Mouse (Mus musculus) kidney, postnatal 10 days (tissue): ENCODE data around the gene Utp11.
A peak's percentile ranks its signal among the peaks of the same experiment; 100 is the strongest.

Experiments
- DNase-seq: peaks from one replicate; pipeline ENCODE4 v3.0.0; 2021; ENCODE audit warnings: mixed read lengths

The Utp11 gene

GRCm38 (mm10) chr4:124703881-124704796 lies 10.7 kb upstream of the Utp11 start:
- DNase-seq: peak; percentile 44

- peak; percentile 43 for DNase-seq
These were observed 10.0 kb upstream of the Utp11 start for GRCm38 (mm10) chr4:124703406-124703805.

DNA sequence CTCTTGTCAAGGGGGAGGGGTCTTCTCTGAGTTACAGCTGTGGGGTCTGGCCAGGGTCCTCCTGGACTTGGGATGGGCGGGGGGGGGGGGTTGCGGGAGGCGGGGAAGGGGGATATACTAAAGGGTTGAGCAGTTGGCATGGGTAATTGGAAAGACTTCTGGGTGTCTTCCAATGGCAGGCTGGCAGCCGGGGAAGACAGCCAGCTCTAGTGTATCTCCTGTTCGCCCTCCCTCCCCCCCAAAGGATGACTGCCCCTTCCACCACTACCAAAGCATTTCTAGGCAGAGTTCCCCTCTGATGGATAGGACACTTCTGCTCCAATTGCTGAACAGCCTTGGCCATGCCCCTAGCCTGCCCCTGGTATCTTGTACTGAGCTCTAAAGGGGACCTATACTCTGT lies 8.5 kb upstream of the Utp11 start:
- DNase-seq: no peak

DNA sequence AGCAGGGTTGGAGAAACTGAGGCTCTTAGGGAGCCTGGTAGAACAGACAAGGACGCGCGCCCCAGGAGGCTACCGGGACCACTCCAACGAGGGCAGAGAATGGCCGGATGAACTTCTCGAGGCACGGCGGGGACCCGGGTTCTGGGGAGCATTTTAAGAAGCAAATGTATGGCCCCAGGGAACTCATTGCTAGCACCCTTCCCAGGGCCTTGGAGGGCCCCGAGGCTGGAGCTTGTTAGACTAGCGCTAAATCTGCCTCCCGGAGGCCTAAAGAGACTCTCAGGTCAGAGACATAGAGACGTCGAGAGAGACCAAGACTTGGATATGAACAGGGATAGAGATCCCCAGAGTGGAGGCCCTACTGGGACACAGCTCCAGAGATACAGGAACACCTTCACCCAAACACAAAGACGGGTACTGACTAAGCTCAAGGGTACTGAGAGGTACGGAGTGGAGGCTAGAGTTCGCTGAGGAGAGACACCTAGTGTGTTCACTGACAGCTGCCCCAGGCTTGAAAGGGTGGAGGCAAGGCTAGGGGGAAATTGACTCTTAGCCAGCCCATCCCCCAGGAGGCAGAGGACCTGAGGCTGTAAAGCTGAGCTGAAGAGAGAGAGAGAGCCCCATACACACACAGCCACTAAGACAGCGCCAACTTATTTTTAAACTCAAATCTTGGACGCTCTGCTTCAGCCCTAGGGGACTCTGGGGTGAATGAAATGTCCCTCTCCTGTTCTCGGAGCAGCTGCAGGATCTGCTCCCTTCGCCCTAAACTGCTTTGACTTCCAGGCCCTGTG lies 7.8 kb upstream of the Utp11 start:
- peak; percentile 48 for DNase-seq

GRCm38 (mm10) chr4:124700248-124700971 lies 7.0 kb upstream of the Utp11 start, which contains the start of gene Fhl3:
Gene Fhl3 (plus strand): TSS chr4:124700701.
- peak; percentile 90 for DNase-seq

GRCm38 (mm10) chr4:124699791-124700190 lies 6.4 kb upstream of the Utp11 start:
- peak; percentile 11 for DNase-seq

DNA sequence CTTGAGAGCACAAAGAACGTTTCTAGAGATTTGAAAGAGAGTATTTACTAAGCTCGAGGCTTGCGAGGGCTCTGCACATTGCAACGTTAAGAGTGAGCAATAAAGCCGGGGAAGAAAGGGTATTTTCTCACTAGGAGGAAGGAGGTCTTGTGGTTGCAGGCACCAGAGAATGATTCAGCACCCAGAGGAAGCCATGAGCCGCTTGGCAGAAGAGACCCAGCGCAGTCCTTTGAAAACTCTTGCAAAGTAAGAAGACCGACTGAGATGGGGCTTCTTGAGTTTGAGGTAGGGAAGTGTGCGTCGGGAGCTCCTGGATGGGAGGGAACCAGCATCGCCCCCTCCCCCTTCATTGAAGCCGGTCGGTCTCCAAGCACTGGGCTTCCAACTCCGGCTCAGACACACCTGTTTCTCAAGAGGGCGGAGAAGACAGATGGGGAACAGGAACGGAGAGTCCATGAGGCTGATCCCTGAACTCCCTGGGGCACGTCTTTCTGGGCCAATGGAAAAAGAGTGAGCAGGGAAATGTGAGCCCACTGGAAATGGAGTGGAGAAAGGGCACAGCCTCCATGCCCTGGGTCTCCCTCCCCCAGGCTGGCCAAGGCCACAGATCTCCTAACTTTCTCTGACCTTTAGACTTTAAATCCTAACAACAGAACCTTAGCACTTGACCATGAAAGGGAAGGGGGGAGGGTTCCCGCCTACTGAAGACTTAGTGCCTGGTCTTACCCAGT lies 2.6 kb upstream of the Utp11 start:
- DNase-seq: peak; percentile 16

GRCm38 (mm10) chr4:124694572-124694971 lies 1.2 kb upstream of the Utp11 start:
- DNase-seq: no peak

GRCm38 (mm10) chr4:124692416-124692861 lies 961 bp downstream of the Utp11 start:
- no peak for DNase-seq

DNA sequence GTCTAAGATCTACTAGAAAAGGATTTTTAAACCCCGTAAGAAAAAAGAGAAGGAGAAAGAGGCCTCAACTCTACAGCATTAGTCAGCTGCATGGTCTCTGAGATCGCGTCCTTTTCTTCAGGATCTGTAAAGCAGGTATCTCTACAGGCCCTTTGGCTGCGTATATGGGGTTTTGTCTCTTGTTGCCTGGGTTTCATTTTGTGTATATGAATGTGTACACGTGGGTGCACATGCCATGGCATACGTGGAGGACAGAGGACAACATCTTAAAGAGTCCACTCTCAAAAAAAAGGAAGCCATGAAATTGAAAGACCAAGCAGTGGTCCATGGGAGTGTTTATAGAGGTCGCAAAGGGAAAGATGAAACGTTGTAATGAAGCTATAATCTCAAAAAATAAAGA lies 1.9 kb downstream of the Utp11 start:
- DNase-seq: no peak

DNA sequence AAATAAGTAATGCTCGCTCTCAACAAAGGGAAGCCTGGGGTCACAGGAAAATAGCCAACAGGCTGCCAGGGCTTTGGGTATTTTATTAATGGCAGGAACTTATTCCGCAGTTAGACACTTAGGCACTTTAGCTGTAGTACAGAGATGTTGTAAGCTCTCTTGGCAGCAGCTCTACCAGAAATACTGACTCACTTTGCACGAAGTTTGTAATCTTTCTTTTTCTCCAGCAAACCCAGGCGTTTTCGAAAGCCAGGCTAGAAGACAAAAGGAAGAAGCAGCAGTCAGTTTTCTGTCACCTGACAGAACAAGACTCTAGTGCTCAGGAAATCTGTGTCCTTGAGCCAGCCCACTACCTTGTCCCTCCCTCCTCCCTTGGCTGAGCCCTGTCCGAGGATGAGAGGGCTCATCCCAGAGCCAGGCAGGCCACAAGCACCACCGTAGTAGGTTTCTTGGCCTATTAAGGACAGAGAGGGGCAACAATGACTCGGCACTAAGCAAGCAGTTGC lies 7.5 kb downstream of the Utp11 start:
- peak; percentile 25 for DNase-seq

DNA sequence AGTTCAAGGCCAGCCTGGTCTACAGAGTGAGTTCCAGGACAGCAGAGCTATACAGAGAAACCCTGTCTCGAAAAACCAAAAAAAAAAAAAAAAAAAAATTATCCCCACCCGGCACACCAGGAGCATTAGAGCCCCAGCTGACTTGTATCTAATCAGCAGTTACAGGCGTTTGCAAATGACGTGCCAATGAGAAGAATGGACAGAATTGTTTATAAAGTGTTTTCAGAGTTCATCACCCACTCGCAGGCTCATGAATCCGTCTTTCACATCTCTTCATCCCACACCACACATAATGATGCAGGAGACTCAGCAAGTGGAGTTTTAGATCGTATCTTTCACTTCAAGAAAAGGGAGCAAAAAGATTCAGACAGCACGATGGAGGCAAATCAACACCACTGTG lies 7.9 kb downstream of the Utp11 start:
- no peak for DNase-seq

- no peak for DNase-seq
These were observed 8.4 kb downstream of the Utp11 start for GRCm38 (mm10) chr4:124685004-124685403.

GRCm38 (mm10) chr4:124683474-124683873 lies 9.9 kb downstream of the Utp11 start:
- no peak for DNase-seq

DNA sequence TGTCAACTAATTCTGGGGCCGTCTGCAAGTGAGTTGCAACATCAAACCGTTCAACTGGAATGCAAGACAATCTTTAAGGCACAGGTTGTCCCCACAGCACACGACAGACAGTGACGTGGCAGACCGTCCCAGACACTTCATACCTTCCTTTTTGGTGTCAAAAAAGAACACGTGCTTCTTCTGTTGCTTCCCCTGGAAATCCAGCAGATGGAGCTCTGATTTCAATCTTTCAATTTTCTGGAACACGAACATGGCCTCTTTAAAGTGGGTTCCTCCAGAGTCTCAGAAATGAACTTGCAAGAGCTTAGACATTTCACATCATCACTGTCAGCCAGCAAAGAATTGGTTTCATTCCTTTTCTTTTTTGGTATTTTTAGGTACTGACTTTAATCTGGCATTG lies 11.1 kb downstream of the Utp11 start:
- no peak for DNase-seq

GRCm38 (mm10) chr4:124675958-124676357 lies 17.4 kb downstream of the Utp11 start:
- no peak for DNase-seq

- peak; percentile 85 for DNase-seq
These were observed 18.4 kb downstream of the Utp11 start for GRCm38 (mm10) chr4:124675037-124675436.

DNA sequence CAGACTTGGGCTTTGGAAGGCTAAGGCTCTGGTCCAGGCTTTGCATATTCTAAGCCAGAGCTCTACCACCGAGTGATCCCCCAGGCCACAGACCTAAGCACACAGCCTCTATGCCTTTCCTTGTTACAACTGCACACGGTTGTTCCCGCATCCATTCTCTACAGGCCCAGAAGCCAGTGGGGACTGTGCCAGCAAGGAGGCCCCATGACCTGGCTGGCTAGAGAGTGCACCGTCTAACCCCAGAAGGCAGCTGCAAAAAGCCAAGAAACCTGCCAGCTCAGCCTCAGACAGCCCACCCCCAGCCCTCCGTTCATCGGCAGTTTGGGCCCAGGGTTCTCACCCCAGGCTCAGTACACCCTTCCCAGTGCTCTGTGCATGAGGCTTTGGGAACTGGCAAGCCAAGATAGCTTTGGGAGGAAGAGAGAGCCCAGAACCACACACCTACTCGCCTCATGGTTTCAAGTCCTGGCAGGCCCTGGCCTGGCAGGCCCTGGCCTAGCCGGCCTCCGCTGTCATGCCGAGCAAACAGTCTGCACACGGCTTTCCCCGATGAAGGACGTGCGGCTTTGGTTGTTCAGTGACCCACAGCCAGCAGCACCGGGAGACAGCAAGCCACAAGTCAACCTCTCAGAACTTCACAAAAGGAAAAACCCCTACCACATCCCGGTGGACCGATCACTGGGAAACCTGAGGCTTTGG lies 18.9 kb downstream of the Utp11 start:
- no peak for DNase-seq

DNA sequence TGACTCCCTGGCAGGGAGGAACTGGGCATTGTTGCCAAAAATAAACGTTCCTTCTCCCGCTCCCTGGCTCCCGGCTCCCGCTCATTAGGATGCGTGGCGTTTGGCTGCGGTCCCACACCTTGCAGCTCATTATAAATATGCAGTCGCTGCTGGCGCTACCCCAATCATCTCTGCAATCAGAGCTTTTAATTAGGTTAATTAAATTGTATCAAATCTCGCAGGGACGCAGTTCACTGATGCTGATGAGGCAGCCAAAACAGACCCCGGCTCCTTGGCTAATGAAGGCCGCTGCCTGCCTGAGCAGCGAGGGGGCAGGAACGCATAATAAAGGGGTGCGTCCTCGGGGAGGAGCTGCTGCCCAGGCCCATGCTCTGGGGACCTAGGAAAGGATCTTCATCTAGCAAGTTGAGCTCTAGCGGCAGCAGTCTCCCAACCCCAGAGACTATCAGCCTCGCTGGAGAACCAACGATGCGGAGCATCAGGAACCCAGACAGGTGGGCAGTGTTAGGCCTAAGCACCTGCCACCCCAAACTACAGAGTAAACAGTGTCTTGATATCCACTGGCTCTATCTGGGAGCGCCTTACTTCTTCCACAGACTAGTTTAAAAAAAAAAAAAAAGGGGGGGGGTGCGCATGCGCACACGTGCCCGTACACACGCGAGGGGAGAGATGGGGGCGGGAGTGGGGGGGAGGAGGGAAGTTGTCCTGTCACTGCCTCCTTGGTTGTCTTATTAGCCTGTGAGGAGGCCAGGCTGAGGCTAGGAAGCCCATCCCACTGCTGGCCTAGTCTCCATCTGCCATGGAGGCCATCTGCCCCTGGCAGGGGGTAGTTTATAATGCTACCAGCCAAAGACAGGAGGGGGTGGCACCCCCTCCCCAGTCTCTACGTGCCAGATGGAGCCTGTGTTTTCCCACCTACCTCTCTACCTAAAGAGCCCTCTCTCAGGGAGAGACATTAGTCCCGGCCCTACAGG lies 20.8 kb downstream of the Utp11 start:
- no peak for DNase-seq

DNA sequence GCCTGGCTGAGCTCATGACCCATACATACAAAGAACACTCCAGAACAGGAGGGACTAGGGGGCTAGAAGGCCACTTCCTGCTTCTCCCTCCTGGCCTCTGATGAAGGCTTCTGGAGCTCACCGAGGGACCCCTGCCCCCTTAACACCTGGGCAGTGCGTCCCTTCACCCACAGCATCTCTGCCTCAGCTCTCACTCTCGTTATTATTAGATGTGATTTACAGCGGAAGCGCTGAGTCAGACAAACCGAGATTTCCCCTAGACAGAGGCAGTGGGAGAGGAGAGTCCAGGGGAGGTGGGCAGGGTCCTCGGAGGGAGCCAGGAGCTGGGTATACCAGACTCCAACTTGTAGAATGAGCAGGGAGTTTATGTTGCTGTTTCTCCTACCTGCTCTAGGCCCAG lies 21.8 kb downstream of the Utp11 start:
- DNase-seq: no peak
